Mouse (Mus musculus) kidney, postnatal 36 days (tissue): Measurements from ENCODE around the gene Gm13023.
"Not testable (repeated sequence)": the region's sequence is repeated elsewhere in the genome, so short reads cannot be mapped to it uniquely, and the experiment has no call there.

Experiments
- DNase-seq, 2 experiments: peaks; one replicate each; pipeline ENCODE4 v3.0.0; 2021 to 2022; ENCODE audit warnings: mixed read lengths in 2 of 2

Gm13023 gene

DNA sequence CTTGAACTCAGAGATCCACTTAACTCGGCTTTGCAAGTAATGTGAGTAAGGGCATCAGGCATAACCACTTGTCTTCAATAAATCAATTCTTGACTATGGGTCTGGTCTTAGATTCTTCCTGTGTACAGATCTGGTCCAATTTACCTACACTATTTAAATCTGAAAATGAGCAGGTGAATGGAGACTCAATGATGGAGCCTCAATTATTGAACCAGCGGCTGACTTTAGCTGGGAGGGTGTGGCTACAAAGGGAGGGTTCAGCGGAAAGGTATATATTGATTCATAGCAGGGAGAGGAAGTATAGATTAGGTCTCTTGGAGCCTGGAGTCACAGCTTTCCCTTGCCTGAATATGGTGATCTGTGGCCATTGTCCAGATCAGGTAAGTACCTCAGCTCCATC, at the start of gene Gm13023:
TSS of gene Gm13023 (plus strand) at position 301 of the 400 bp plus-strand sequence.
- not testable (repeated sequence) for DNase-seq

DNA sequence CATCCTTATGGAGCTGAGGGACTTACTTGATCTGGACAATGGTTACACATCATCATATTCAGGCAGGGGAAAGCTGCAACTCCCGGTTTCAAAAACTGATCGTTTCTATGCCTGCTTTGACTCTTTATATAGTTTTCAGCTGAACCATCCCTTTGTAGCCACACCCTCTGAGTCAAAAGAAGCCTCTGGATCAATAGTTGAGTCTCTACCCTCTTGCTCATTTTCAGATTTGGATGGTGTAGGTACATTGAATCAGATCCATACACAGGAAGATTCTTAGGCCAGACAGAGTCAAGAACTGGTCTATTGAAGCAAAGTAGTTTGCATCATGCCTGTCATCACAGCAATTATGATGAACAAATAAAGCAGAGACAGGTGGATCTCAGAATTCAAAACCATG, 26.8 kb downstream of the Gm13023 start, which contains the start of gene Gm13084:
TSS of gene Gm13084 (minus strand) at position 101 of the 400 bp plus-strand sequence.
- DNase-seq: no peak
